ENCODE assay signal across 7 mouse cellular contexts in genomic region chr2:91053934-91054382, GRCm38 (mm10). TPM values are rescaled to one million over a fixed set of nuclear protein-coding genes. Genes with fewer than 3 reads are reported as not detected.
DNase-seq lines count a peak whose midpoint lies in the region; ATAC-seq lines count a peak whose summit lies in the region.

TSS of gene Psmc3 (plus strand) at chr2:91054009.

- peak; percentile 94 to 95 for DNase-seq in adrenal gland, adult 18-20 months (ENCODE audit: low spot score in 2 of 2)
- DNase-seq in embryo, embryonic 11 days, result peak; percentile 98
- peak; percentile 95 to 99 for DNase-seq in gastrocnemius, postnatal 36 days
- peak; percentile 96 to 98 for DNase-seq in left cerebral cortex, postnatal 25 days (ENCODE audit: low spot score in 2 of 2)
- DNase-seq in midbrain, embryonic 10.5 days (ENCODE audit: low spot score), result peak; percentile 96
- peak; percentile 97 for DNase-seq in right cerebral cortex, postnatal 4 days

- WGBS in intestine, embryonic 15.5 days, result under 1% methylated on average over 40 of the region's 40 CpGs
- WGBS in midbrain, embryonic 10.5 days, result under 1% methylated on average over 40 of the region's 40 CpGs

- ATAC-seq in intestine, embryonic 15.5 days, result peak; percentile 100

- peak within 1 kb of the TSS; percentile 77 for H3K27ac ChIP-seq in intestine, embryonic 15.5 days
- peak within 1 kb of the TSS; percentile 93 for H3K27ac ChIP-seq in midbrain, embryonic 10.5 days (replicated peaks)

- intact Hi-C loops in gastrocnemius, postnatal 36 days (cut with DNase I), result no loop called here
- intact Hi-C loops in left cerebral cortex, postnatal 25 days (cut with DNase I), result loop anchor here (5.0 kb wide), 1 partner anchor 112 kb away; the partner anchor contains the start of gene Celf1

- H3K4me1 ChIP-seq in intestine, embryonic 15.5 days (replicated peaks), result peaks cover 7% of the 10 kb centered on the region
- peaks cover 40% of the 10 kb centered on the region for H3K4me1 ChIP-seq in midbrain, embryonic 10.5 days

- peak within 1 kb of the TSS; percentile 68 for H3K4me3 ChIP-seq in intestine, embryonic 15.5 days (replicated peaks)
- peak within 1 kb of the TSS; percentile 93 for H3K4me3 ChIP-seq in midbrain, embryonic 10.5 days

- H3K9me3 ChIP-seq in intestine, embryonic 15.5 days, result no peaks in the 10 kb centered on the region
- no peaks in the 10 kb centered on the region for H3K9me3 ChIP-seq in midbrain, embryonic 10.5 days (replicated peaks)

- H3K4me2 ChIP-seq in intestine, embryonic 15.5 days (replicated peaks), result peak within 1 kb of the TSS; percentile 86

- peak within 1 kb of the TSS; percentile 85 for H3K9ac ChIP-seq in intestine, embryonic 15.5 days

- peaks cover 36% of the 10 kb centered on the region for H3K36me3 ChIP-seq in intestine, embryonic 15.5 days
- H3K36me3 ChIP-seq in midbrain, embryonic 10.5 days, result peaks cover 48% of the 10 kb centered on the region

- H3K27me3 ChIP-seq in intestine, embryonic 15.5 days (replicated peaks), result no peaks in the 10 kb centered on the region
- no peaks in the 10 kb centered on the region for H3K27me3 ChIP-seq in midbrain, embryonic 10.5 days (ENCODE audit: low read depth, poor library complexity, severe bottlenecking)

RNA-seq across cellular contexts. Expression of gene Psmc3, which starts in this region (rescaled TPM):
- 100 to 1,000 TPM; 197 to 212 TPM for total RNA-seq in adrenal gland, adult 18-20 months (2021)
- total RNA-seq in gastrocnemius, postnatal 36 days (2021), result 100 to 1,000 TPM; 223 to 229 TPM
- polyA plus RNA-seq in intestine, embryonic 15.5 days (2015; fragmentation: Nextera tagmentation; extraction: Ambion mirVana), result 232 and 236 TPM in 2 replicates
- total RNA-seq in left cerebral cortex, postnatal 25 days (2021), result 100 to 1,000 TPM; 184 to 218 TPM
- 363 TPM in 2 replicates for polyA plus RNA-seq in midbrain, embryonic 10.5 days (2016; fragmentation: Nextera tagmentation; extraction: Ambion mirVana)

Comparison
In these comparisons a context has a peak if more than half of its experiments do, and no peak if none do; other contexts are left out.
1. Peak in every context shown above with its lines: DNase-seq, ATAC-seq, H3K4me3 ChIP-seq and H3K27ac ChIP-seq.